Mouse (Mus musculus): ENCODE results near the gene Sowaha.
"Not testable (repeated sequence)": the region's sequence is repeated elsewhere in the genome, so short reads cannot be mapped to it uniquely, and the experiment has no call there.

Gene Sowaha

DNA sequence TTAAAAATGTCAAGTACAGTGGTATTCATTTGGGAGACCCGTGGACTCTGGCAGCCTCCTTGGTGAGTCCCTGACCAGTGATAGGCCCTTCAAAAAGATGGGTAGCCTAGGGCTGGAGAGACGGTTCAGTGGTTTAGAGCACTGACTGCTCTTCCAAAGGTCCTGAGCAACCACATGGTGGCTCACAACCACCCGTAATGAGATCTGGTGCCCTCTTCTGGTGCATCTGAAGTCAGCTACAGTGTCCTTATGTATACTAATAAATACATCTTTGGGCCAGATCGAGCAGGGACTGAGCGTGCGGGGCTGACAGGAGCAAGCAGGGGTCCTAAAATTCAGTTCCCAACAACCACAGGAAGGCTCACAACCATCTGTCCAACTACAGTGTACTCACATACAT lies 36.2 kb downstream of the Sowaha start:
- peak in 1 of 2 experiments; percentile 26 for DNase-seq (ENCODE audit: low read depth in 1 of 2, low spot score in 2 of 2)

- DNase-seq (ENCODE audit: low read depth in 1 of 2, low spot score in 2 of 2), result no peak
These were observed 38.2 kb downstream of the Sowaha start for GRCm38 (mm10) chr11:53441921-53442320.

GRCm38 (mm10) chr11:53436338-53436737 lies 43.7 kb downstream of the Sowaha start:
- DNase-seq (ENCODE audit: low read depth in 1 of 2, low spot score in 2 of 2), result no peak

GRCm38 (mm10) chr11:53435504-53435903 lies 44.6 kb downstream of the Sowaha start:
- DNase-seq (ENCODE audit: low read depth in 1 of 2, low spot score in 2 of 2), result no peak

DNA sequence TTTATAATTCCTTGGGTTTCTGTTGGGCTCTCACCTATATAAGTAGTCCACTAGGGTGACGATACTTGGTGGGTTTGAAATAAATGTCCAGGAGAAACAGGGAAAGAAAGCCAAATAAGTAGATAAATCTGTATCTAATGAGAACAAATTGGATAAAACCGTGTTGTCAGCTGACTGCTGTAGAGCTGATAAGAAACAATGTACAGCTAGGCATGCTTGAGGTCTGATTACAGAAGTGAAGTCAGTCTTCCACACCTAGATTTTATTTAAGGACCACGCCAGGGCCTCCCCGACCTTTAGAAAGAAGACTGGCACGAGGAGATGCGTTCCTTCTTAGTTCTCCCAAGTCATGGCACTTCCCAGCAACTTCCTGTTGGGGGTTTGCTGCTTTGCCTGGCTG lies 47.0 kb downstream of the Sowaha start:
- no peak for DNase-seq (ENCODE audit: low read depth in 1 of 2, low spot score in 2 of 2)

- DNase-seq (ENCODE audit: low read depth in 1 of 2, low spot score in 2 of 2), result no peak
These were observed 48.6 kb downstream of the Sowaha start for GRCm38 (mm10) chr11:53431347-53432056.

- peak; percentile 95 to 97 for DNase-seq (ENCODE audit: low read depth in 1 of 2, low spot score in 2 of 2)
These were observed 49.3 kb downstream of the Sowaha start, which contains the start of the genes Uqcrq and Gdf9 for GRCm38 (mm10) chr11:53430670-53431346. Gene Uqcrq (minus strand): TSS chr11:53430831. Gene Gdf9 (plus strand): TSS chr11:53431023.

GRCm38 (mm10) chr11:53430300-53430669 lies 49.8 kb downstream of the Sowaha start:
- DNase-seq (ENCODE audit: low read depth in 1 of 2, low spot score in 2 of 2), result no peak

- no peak for DNase-seq (ENCODE audit: low read depth in 1 of 2, low spot score in 2 of 2)
These were observed 50.9 kb downstream of the Sowaha start for GRCm38 (mm10) chr11:53429182-53429581.

DNA sequence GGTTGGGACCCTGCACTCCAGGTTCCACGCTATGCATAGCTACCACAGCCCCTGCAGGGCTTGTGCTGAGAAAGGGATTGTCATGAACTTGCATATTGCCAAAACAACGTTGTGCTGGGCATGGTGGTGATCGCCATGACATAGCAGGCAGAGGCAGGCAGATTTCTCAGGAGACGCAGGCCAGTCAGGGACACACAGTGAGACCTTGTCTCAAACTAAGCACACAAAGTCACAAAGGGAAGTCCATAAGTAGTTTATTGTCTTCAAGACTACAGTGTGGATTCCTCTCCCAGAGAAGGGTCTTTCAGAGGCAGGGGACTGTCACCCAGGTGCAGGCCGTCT lies 51.4 kb downstream of the Sowaha start:
- no peak for DNase-seq (ENCODE audit: low read depth in 1 of 2, low spot score in 2 of 2)

DNA sequence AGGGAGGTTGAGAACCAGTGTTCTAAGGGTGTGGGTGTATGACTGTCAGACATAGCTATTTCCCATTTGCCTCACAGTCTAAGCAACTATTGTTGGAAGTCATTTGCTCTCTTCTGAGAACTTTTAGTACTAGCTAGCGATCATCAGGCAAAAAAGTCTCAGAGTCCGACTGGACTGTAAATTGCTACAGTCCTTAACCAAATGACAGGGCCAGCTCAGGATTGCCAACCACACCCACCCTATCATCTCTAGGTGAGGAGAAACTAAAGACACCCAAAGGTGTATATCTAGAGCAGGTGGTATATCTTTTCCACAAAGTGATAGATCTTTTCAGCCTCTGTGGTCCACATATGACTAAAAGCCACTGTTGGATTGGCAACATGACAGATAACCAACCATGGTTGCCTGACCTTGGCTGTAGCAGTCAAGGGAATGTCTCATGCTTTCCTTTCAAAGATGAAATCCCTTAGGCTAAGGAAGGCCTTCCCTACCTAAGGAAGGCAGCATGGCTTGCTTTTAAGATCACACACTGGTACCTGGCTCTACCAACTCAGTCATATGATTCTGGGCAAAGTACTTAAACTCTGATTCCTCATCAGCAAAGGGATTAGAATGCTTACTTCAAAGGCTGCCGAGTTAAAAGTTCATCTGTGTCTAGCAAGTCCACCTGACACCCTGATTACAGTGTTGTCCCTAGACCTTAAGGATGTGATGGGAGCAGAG lies 51.9 kb downstream of the Sowaha start:
- DNase-seq (ENCODE audit: low read depth in 1 of 2, low spot score in 2 of 2), result no peak

DNA sequence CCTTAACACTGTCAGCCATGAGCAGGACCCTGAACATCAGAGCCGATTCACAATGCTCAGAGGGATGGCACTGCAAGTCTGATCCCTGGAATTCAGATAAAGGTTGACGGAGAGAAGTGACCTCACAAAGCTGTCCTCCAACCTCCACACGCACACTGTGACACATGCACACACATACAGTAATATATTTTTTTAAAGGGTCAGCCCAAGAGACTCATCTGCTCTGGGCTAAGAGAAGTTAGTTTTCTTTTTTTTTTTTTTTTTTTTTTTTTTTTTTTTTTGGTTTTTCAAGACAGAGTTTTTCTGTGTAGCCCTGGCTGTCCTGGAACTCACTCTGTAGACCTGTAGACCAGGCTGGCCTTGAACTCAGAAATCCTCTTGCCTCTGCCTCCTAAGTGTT lies 53.2 kb downstream of the Sowaha start:
- not testable (repeated sequence) for DNase-seq (ENCODE audit: low read depth in 1 of 2, low spot score in 2 of 2)
